Mouse (Mus musculus): ENCODE measurements at regions not wholly inside any gene's neighbourhood (a gene's known extent, or its start where the extent isn't known, plus 50 kb on each side); places are given as distances from the start of the nearest gene placed in this dataset.

GRCm38 (mm10) chr10:67652300-67652699 is 103.5 kb upstream of the Ado start:
- no peaks in the 10 kb centered on the region for H3K36me3 ChIP-seq (ENCODE audit: control insufficient read depth, insufficient read depth, low read length)
- no peak for TF ChIP-seq POLR2A (IDR thresholded peaks at IDR 0.05; ENCODE audit: borderline replicate concordance, extremely low read depth, insufficient read depth, insufficient read length)
- 24% methylated on average over 3 of the region's 3 CpGs for WGBS
- H3K9me3 ChIP-seq (ENCODE audit: control insufficient read depth, low read length) = no peaks in the 10 kb centered on the region
- no peak overlapping the region for H3K27ac ChIP-seq (replicated peaks; ENCODE audit: low read depth, low read length)
- DNase-seq (ENCODE audit: low spot score) (no peak), ATAC-seq (ENCODE audit: low FRiP score, low read depth) (no peak)
- no peak overlapping the region for H3K9ac ChIP-seq (ENCODE audit: low read depth, low read length, severe bottlenecking)
- H3K27me3 ChIP-seq (ENCODE audit: control insufficient read depth, insufficient read depth, low read length) = no peaks in the 10 kb centered on the region
- H3K4me3 ChIP-seq (replicated peaks; ENCODE audit: low read length) = no peak overlapping the region
- H3K4me2 ChIP-seq (replicated peaks; ENCODE audit: low read depth, low read length, severe bottlenecking) = no peak overlapping the region
- H3K4me1 ChIP-seq (ENCODE audit: control insufficient read depth, insufficient read depth, low read length) = peaks cover 8% of the 10 kb centered on the region

GRCm38 (mm10) chr10:67651386-67651785 is 102.6 kb upstream of the Ado start:
- Histone ChIP-seq H3K27me3 (ENCODE audit: control insufficient read depth, insufficient read depth, low read length) (no peaks in the 10 kb centered on the region), H3K4me1 (ENCODE audit: control insufficient read depth, insufficient read depth, low read length) (peaks cover 11% of the 10 kb centered on the region), H3K9me3 (ENCODE audit: control insufficient read depth, low read length) (no peaks in the 10 kb centered on the region), H3K36me3 (ENCODE audit: control insufficient read depth, insufficient read depth, low read length) (no peaks in the 10 kb centered on the region), H3K4me2 (replicated peaks; ENCODE audit: low read depth, low read length, severe bottlenecking) (no peak overlapping the region), H3K27ac (replicated peaks; ENCODE audit: low read depth, low read length) (no peak overlapping the region), H3K4me3 (replicated peaks; ENCODE audit: low read length) (no peak overlapping the region), H3K9ac (ENCODE audit: low read depth, low read length, severe bottlenecking) (no peak overlapping the region)
- ATAC-seq (ENCODE audit: low FRiP score, low read depth) = no peak
- no peak for DNase-seq (ENCODE audit: low spot score)
- TF ChIP-seq POLR2A (IDR thresholded peaks at IDR 0.05; ENCODE audit: borderline replicate concordance, extremely low read depth, insufficient read depth, insufficient read length) = no peak
- 93% methylated on average over 2 of the region's 2 CpGs for WGBS

- Histone ChIP-seq H3K9me3 (ENCODE audit: control insufficient read depth, low read length) (no peaks in the 10 kb centered on the region), H3K27me3 (ENCODE audit: control insufficient read depth, insufficient read depth, low read length) (no peaks in the 10 kb centered on the region), H3K4me1 (ENCODE audit: control insufficient read depth, insufficient read depth, low read length) (peaks cover 11% of the 10 kb centered on the region), H3K27ac (replicated peaks; ENCODE audit: low read depth, low read length) (no peak overlapping the region; the same call in 1 of the 2 replicates), H3K9ac (ENCODE audit: low read depth, low read length, severe bottlenecking) (peak overlapping the region; percentile 40; the same call in 1 of the 2 replicates), H3K4me2 (replicated peaks; ENCODE audit: low read depth, low read length, severe bottlenecking) (peak overlapping the region; percentile 47), H3K4me3 (replicated peaks; ENCODE audit: low read length) (peak overlapping the region; percentile 15), H3K36me3 (ENCODE audit: control insufficient read depth, insufficient read depth, low read length) (no peaks in the 10 kb centered on the region)
- no peak for TF ChIP-seq POLR2A (IDR thresholded peaks at IDR 0.05; ENCODE audit: borderline replicate concordance, extremely low read depth, insufficient read depth, insufficient read length)
- 23% methylated on average over 20 of the region's 20 CpGs for whole genome bisulfite sequencing
- DNase-seq (ENCODE audit: low spot score) (peak; percentile 78), ATAC-seq (ENCODE audit: low FRiP score, low read depth) (peak; percentile 17; the same call in 1 of the 2 replicates)
Observed at GRCm38 (mm10) chr10:67647777-67648727, 99.3 kb upstream of the Ado start.

- H3K27ac ChIP-seq (replicated peaks; ENCODE audit: low read depth, low read length) = no peak overlapping the region
- no peaks in the 10 kb centered on the region for H3K27me3 ChIP-seq (ENCODE audit: control insufficient read depth, insufficient read depth, low read length)
- no peaks in the 10 kb centered on the region for H3K36me3 ChIP-seq (ENCODE audit: control insufficient read depth, insufficient read depth, low read length)
- ATAC-seq (ENCODE audit: low FRiP score, low read depth) (peak; percentile 47), DNase-seq (ENCODE audit: low spot score) (no peak)
- peak overlapping the region; percentile 40; the same call in 1 of the 2 replicates for H3K9ac ChIP-seq (ENCODE audit: low read depth, low read length, severe bottlenecking)
- 11% methylated on average over 14 of the region's 14 CpGs for WGBS
- H3K4me1 ChIP-seq (ENCODE audit: control insufficient read depth, insufficient read depth, low read length) = peaks cover 11% of the 10 kb centered on the region
- no peaks in the 10 kb centered on the region for H3K9me3 ChIP-seq (ENCODE audit: control insufficient read depth, low read length)
- peak overlapping the region; percentile 47 for H3K4me2 ChIP-seq (replicated peaks; ENCODE audit: low read depth, low read length, severe bottlenecking)
- no peak for TF ChIP-seq POLR2A (IDR thresholded peaks at IDR 0.05; ENCODE audit: borderline replicate concordance, extremely low read depth, insufficient read depth, insufficient read length)
- peak overlapping the region; percentile 15 for H3K4me3 ChIP-seq (replicated peaks; ENCODE audit: low read length)
Observed at GRCm38 (mm10) chr10:67646659-67647559, 98.2 kb upstream of the Ado start.

- H3K27me3 ChIP-seq (ENCODE audit: control insufficient read depth, insufficient read depth, low read length) = no peaks in the 10 kb centered on the region
- TF ChIP-seq POLR2A (IDR thresholded peaks at IDR 0.05; ENCODE audit: borderline replicate concordance, extremely low read depth, insufficient read depth, insufficient read length) = no peak
- no peaks in the 10 kb centered on the region for H3K36me3 ChIP-seq (ENCODE audit: control insufficient read depth, insufficient read depth, low read length)
- no peaks in the 10 kb centered on the region for H3K9me3 ChIP-seq (ENCODE audit: control insufficient read depth, low read length)
- 47% methylated on average over 3 of the region's 3 CpGs for WGBS
- no peak overlapping the region for H3K4me3 ChIP-seq (replicated peaks; ENCODE audit: low read length)
- no peak overlapping the region for H3K9ac ChIP-seq (ENCODE audit: low read depth, low read length, severe bottlenecking)
- DNase-seq (ENCODE audit: low spot score) (no peak), ATAC-seq (ENCODE audit: low FRiP score, low read depth) (no peak)
- peaks cover 11% of the 10 kb centered on the region for H3K4me1 ChIP-seq (ENCODE audit: control insufficient read depth, insufficient read depth, low read length)
- H3K4me2 ChIP-seq (replicated peaks; ENCODE audit: low read depth, low read length, severe bottlenecking) = no peak overlapping the region
- no peak overlapping the region for H3K27ac ChIP-seq (replicated peaks; ENCODE audit: low read depth, low read length)
Observed at GRCm38 (mm10) chr10:67645821-67646220, 97.1 kb upstream of the Ado start.
